Mouse (Mus musculus) cerebellum, adult 2 months (tissue): ENCODE measurements around the gene Armh3. TPM values are rescaled to one million over a fixed set of nuclear protein-coding genes. Genes with fewer than 3 reads are reported as not detected.

ENCODE experiments used
- DNase-seq, 2 experiments: peaks; one replicate each; pipeline ENCODE4 v3.0.0; 2021
- H3K27ac ChIP-seq: fragments of 200-500 bp; 2 replicates; pipeline ENCODE4 v1.5.1; 2012; ENCODE audit warnings: low read length, control low read depth, inconsistent platforms; ENCODE audit not compliant: insufficient read depth
- H3K27me3 ChIP-seq: fragments of 200-500 bp; 2 replicates; pipeline ENCODE4 v1.6.1; 2012; ENCODE audit warnings: inconsistent platforms, mild to moderate bottlenecking, low read length, moderate library complexity; ENCODE audit not compliant: control insufficient read depth, insufficient read depth
- H3K4me1 ChIP-seq: fragments of 200-500 bp; 2 replicates; pipeline ENCODE4 v1.6.1; 2011; ENCODE audit warnings: low read length; ENCODE audit not compliant: control insufficient read depth, insufficient read depth
- H3K4me3 ChIP-seq: fragments of 200-500 bp; replicated peaks from 2 replicates; pipeline ENCODE3; 2011; ENCODE audit warnings: mild to moderate bottlenecking, low read depth, low read length, control low read depth; ENCODE audit not compliant: insufficient read depth
- CTCF ChIP-seq: fragments of 200-500 bp; IDR thresholded peaks from 2 replicates; pipeline ENCODE4 v1.5.1; 2011; ENCODE audit warnings: low read depth, mild to moderate bottlenecking, control low read depth, low read length, moderate library complexity, borderline replicate concordance; ENCODE audit not compliant: insufficient read depth
- POLR2A ChIP-seq: fragments of 200-500 bp; IDR thresholded peaks from 2 replicates; pipeline ENCODE4 v1.6.1; 2011; ENCODE audit warnings: low read length, control low read depth, borderline replicate concordance; ENCODE audit not compliant: insufficient read depth
- WGBS: fragments of 180-500 bp; shearing (Covaris S2); methylation state at CpG from one replicate; pipeline ENCODE4 v1.1.7; 2018; 5-methylcytosine and 5-hydroxymethylcytosine counted together
- polyA plus RNA-seq: library from polyadenylated mRNA; depleted of rRNA; stranded (reverse); fragments of >200 nt; gene quantifications from 2 replicates; pipeline ENCODE4 v1.2.3, GENCODE M21; 2012

Armh3 gene
- polyA plus RNA-seq, 1 experiment = 18.2 TPM

DNA sequence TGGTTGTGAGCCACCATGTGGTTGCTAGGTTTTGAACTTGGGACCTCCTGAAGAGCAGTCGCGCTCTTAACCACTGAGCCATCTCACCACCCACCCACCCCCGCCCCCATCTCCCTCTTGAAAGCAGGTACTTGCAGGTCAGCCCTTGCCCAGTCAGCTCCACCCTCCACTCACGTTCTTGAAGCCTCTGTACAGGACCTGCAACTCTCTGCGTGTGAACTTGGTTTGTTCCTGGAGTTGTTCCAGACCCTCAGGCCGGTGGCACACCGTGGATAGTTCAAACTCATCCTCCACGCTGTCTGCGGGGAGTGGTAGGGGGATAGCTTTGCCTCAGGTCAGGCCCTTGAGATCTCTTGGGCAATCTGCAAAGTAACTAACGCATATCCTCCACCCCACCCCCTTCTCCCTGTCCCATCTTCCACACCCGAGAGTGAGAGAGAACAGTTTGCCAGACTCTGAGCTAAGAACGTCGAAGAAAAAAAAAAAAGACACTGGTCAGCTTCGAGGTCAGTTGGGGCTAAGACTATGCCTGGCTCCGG is 202.8 kb downstream of the Armh3 start:
- DNase-seq = no peak
- H3K4me1 ChIP-seq = peaks cover 4% of the 10 kb centered on the region; the same call in 1 of the 2 replicates
- H3K4me3 ChIP-seq = no peak overlapping the region
- no peaks in the 10 kb centered on the region for H3K27me3 ChIP-seq
- no peak overlapping the region for H3K27ac ChIP-seq
- TF ChIP-seq POLR2A = no peak
- WGBS = 27% methylated on average over 15 of the region's 15 CpGs

DNA sequence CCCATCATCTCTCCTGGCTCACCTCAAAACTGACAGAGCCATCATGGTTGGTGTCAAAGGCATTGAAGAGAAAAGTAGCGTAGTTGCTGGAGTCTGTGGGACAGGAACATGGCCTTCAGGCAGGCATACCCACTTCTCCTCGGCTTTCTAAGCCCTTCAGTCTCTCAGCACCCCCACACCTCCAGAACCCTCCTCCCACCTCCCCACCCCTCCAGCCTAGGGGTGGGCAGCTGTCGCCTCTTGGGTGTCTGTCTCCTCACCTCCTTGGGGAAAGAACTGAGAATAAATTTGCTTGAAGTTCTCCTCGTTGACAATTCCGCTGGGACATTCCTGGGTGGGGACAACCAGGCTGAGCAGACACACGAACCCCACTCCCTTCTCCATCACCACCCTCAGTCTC is 203.6 kb downstream of the Armh3 start:
- no peak for DNase-seq
- Histone ChIP-seq H3K4me1 (peaks cover 4% of the 10 kb centered on the region; the same call in 1 of the 2 replicates), H3K27me3 (no peaks in the 10 kb centered on the region), H3K27ac (no peak overlapping the region), H3K4me3 (no peak overlapping the region)
- 60% methylated on average over 6 of the region's 6 CpGs for WGBS
- TF ChIP-seq CTCF (no peak), POLR2A (no peak)

DNA sequence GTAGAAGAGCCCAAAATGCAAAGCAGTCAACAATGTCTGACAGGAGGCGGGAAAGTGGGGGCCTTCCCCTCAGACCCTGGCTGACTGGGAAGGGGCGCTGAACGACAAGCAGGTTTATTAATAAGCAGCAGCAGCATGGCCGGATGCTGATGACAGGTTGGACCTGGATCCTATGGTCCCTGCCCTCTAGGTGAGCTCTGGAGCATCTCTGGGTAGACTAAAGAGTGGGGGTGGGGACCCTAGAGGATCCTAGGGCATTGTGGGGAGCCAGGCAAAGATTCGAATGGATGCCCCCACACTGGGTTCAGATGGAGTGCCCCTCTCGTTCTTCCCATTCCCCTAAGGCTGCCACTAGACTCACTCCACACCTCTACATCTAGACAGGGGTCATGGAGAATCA is 205.9 kb downstream of the Armh3 start:
- no peak for DNase-seq

DNA sequence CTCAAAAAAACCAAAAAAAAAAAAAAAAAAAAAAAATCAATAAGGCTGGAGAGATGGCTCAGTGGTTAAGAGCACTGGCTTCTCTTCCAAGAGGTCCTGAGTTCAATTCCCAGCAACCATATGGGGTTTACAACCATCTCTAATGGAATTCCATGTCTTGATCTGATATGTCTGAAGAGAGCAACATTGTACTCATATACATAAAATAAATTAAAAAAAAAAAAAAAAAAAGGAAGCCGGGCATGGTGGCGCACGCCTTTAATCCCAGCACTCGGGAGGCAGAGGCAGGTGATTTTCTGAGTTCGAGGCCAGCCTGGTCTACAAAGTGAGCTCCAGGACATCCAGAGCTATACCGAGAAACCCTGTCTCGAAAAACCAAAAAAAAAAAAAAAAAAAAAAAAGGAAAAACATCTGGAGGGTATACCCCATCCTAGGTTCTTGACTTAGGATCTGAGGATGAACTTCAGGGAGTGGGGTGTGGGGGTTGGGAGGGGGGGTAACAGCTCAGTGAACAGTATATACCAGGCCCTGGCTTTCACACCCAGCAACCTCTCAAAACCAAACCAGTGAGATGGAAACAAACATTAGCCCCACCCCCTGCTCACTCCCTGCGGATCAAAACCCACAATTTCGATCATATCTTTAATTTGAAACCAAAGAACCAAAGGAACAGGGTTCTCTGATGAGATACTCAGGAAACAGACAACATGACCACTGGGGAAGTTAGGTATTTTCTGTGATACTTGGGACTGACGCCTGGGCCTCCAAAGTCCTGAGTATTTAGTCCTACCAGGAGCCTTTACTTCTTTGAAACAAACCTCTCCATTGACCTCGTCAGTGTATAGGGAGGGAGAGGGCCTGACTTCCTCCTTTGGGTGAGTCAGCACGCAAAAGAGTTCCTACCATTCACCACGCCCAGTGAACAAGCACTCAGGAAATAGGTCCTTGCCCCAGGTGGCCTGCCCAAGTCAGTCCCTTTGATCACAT is 208.1 kb downstream of the Armh3 start:
- Histone ChIP-seq H3K27me3 (no peaks in the 10 kb centered on the region), H3K27ac (no peak overlapping the region), H3K4me1 (no peaks in the 10 kb centered on the region), H3K4me3 (no peak overlapping the region)
- 84% methylated on average over 13 of the region's 13 CpGs for WGBS
- no peak for TF ChIP-seq POLR2A
- no peak for TF ChIP-seq CTCF
- DNase-seq = no peak

More for the DNA sequence above, 205.9 kb downstream of the Armh3 start:
- Histone ChIP-seq H3K4me1 (peaks cover 4% of the 10 kb centered on the region; the same call in 1 of the 2 replicates), H3K27me3 (no peaks in the 10 kb centered on the region), H3K4me3 (no peak overlapping the region), H3K27ac (no peak overlapping the region)
- WGBS = 79% methylated on average over 6 of the region's 6 CpGs
- no peak for TF ChIP-seq POLR2A

DNA sequence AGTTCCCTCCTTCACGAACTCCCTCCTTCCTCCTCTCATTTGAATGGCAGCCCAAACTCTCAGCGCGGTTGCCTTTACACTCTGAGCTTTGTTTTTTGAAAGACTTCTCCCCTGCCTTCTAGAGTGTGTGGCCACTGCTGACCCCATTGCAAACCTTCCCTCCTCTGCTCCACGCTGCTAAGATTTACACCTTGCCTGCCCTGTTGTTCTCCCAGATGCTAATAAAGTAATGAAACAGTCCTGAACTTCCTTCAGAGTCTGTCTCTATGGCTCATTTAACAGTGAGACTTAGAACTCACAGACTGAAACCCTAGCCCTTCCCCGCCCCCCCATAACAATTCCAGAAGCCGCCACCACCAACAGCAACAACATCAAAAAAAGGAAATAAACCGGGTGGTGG is 208.9 kb downstream of the Armh3 start:
- no peaks in the 10 kb centered on the region for H3K4me1 ChIP-seq
- no peak overlapping the region for H3K4me3 ChIP-seq
- H3K27me3 ChIP-seq = no peaks in the 10 kb centered on the region
- H3K27ac ChIP-seq = no peak overlapping the region
- DNase-seq = no peak
- 76% methylated on average over 7 of the region's 7 CpGs for WGBS
- no peak for TF ChIP-seq CTCF
- no peak for TF ChIP-seq POLR2A

DNA sequence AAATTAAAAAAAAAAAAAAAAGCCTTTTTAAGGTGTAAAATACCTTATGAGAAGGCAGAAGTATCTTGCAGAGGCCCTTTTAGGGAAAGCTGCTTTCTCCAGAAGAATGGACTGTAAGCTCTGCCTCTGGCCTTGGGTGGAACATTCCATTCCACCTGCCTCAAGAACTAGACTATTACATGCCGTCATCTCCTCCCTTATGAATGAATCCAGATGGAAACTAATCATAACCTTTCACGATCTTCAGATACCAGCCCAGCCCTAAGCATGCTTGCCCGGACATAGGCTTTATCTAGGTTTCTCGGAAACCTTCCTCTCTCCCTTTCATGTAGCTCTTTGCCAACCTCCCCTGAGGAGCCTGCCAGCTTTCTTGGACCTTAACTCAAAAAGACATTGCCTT is 210.0 kb downstream of the Armh3 start:
- no peak for DNase-seq
- H3K4me3 ChIP-seq = no peak overlapping the region
- no peak overlapping the region for H3K27ac ChIP-seq
- TF ChIP-seq POLR2A (no peak), CTCF (no peak)
- no peaks in the 10 kb centered on the region for H3K4me1 ChIP-seq
- WGBS = 76% methylated on average over 4 of the region's 4 CpGs
- no peaks in the 10 kb centered on the region for H3K27me3 ChIP-seq

DNA sequence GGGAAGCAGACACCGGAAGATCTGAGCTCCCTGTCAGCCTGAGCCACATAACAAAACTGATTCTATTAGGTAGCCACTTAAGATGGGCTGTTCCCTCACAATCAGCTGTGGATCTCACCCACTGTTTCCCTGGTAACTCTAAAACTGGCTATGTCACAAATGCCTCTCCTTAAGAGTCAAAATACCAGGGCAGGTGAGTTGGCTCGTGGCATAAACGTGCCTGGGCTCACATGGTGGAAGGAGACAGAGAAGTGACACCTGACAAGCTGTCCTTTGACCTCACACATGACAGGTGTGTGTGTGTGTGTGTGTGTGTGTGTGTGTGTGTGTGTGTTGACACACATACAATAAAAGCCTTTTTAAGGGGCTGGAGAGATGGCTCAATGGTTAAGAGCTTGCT is 210.8 kb downstream of the Armh3 start:
- Histone ChIP-seq H3K27me3 (no peaks in the 10 kb centered on the region), H3K27ac (no peak overlapping the region), H3K4me3 (no peak overlapping the region), H3K4me1 (no peaks in the 10 kb centered on the region)
- DNase-seq = no peak
- TF ChIP-seq POLR2A = no peak
- no peak for TF ChIP-seq CTCF
- WGBS = 80% methylated on average over 3 of the region's 3 CpGs

DNA sequence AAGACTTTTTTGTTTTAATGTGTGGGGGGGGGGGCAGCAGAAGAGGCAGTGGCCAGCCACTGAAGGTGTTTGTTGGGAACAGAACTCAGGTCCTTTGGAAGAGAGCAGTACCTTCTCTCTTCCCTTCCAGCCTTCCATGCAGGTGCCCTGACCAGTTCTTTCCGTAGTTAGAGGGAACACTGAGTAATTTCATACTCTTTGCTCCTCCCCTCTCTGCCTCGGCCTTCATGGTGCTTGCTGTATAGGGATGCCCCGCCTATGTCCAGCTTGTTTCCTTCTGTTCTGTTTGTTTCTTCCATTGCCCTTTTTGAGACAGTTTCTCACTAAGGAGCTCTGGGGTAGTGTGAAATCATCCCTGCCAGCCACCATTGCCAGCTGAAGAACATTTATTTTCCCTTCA is 212.8 kb downstream of the Armh3 start:
- no peaks in the 10 kb centered on the region for H3K27me3 ChIP-seq
- TF ChIP-seq CTCF = no peak
- TF ChIP-seq POLR2A = no peak
- H3K4me1 ChIP-seq = peaks cover 2% of the 10 kb centered on the region; the same call in 1 of the 2 replicates
- no peak for DNase-seq
- no peak overlapping the region for H3K27ac ChIP-seq
- WGBS = 54% methylated on average over 3 of the region's 3 CpGs
- H3K4me3 ChIP-seq = no peak overlapping the region
